Mouse (Mus musculus) cerebellum, postnatal 14 days (tissue): ENCODE measurements around the gene Gapdh.
"Not testable (repeated sequence)": the region's sequence is repeated elsewhere in the genome, so short reads cannot be mapped to it uniquely, and the experiment has no call there.

ENCODE experiments used
- DNase-seq, 2 experiments: peaks; one replicate each; pipeline ENCODE4 v3.0.0; 2021; ENCODE audit warnings: mixed read lengths in 2 of 2

Gene Gapdh

GRCm38 (mm10) chr6:125166861-125167650 is 789 bp upstream of the Gapdh start:
- peak; percentile 50 to 57 for DNase-seq

- peak; percentile 98 to 99 for DNase-seq
These were observed 857 bp downstream of the Gapdh start for GRCm38 (mm10) chr6:125165328-125165891.

- DNase-seq, result peak; percentile 77 to 82
These were observed 1.5 kb downstream of the Gapdh start for GRCm38 (mm10) chr6:125164672-125165327.

- no peak for DNase-seq
These were observed 2.2 kb downstream of the Gapdh start for GRCm38 (mm10) chr6:125163801-125164657.

DNA sequence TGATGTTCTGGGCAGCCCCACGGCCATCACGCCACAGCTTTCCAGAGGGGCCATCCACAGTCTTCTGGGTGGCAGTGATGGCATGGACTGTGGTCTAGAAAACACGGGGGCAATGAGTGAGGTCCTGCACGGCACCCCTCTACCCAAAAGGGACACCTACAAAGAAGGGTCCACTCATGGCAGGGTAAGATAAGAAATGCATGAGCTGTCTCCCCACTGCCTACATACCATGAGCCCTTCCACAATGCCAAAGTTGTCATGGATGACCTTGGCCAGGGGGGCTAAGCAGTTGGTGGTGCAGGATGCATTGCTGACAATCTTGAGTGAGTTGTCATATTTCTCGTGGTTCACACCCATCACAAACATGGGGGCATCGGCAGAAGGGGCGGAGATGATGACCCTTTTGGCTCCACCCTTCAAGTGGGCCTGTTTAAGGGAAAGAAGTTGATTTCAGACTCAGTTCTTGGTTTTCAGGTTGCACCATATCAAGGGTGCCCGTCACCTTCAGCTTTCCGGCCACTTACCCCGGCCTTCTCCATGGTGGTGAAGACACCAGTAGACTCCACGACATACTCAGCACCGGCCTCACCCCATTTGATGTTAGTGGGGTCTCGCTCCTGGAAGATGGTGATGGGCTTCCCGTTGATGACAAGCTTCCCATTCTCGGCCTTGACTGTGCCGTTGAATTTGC is 3.5 kb downstream of the Gapdh start:
- not testable (repeated sequence) for DNase-seq

DNA sequence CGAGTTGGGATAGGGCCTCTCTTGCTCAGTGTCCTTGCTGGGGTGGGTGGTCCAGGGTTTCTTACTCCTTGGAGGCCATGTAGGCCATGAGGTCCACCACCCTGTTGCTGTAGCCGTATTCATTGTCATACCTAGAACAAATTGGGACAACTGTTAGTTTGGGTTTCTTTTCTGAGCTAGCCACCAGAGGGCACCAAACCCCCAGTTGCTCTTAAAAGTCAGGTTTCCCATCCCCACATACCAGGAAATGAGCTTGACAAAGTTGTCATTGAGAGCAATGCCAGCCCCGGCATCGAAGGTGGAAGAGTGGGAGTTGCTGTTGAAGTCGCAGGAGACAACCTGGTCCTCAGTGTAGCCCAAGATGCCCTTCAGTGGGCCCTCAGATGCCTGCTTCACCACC is 4.3 kb downstream of the Gapdh start:
- DNase-seq, result peak; percentile 78 to 85

- peak in 1 of 2 experiments; percentile 47 for DNase-seq
These were observed 5.2 kb downstream of the Gapdh start for GRCm38 (mm10) chr6:125160854-125161760.

GRCm38 (mm10) chr6:125160558-125160853 is 5.8 kb downstream of the Gapdh start:
- no peak for DNase-seq

DNA sequence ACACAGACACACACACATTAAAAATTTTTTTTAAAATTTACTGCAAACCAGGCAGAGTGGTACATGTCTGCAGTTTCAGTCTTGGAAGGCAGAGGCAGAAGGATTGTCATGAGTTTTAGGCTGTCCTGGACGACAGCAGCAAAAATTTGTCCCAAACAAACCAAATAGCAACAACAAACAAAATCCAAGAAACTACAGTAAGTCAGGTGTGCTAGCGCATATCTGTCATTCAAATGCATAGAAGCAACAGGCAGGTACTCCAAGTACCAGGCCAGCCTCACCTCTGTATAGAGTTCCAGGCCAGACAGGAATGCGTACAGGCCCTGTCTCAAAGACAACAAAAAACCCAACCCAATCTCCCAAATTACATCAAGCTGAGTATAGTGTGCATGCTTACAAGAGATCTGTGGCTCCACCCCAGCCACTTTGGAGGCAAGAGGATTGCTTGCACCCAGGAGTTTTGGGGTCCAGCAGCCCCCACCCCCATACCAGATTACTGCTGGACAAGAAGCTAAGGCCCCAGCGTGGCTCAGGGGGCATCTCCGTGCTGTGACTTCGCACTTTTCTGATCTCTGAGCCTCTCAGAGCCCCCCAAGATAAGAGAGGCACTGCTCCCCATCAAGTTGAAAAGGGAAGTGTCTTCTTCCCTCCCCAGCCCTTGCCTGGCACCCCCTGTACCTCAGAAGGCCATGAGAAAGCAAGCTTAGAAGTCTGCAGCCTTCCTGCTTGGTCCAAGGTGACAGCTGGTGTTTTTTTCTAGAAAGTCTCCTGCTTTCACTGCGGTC is 6.3 kb downstream of the Gapdh start:
- DNase-seq, result no peak

DNA sequence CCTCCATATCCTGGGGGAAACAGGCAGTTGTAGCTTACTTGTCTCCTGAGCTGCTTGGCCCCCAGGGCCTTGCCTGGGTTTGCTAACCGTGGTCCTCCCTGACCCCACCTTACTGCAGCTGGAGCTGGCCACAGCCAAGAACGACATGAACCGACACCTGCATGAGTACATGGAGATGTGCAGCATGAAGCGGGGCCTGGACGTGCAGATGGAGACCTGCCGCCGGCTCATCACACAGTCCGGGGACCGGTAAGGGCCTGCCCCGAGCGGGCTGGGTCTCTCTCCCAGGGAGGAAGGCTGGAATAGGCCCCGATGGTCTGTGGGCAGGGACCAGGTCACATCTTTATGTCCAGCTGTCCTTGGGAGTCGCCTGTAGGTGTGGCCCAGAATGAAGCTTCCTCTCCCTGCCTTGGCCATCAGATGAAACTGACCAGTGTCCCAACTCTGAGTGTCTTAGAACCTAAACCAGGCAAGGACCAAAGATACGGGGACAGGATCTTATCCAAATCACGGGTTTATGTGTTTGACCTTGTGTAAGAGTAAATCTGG is 7.2 kb downstream of the Gapdh start:
- DNase-seq, result no peak

- no peak for DNase-seq
These were observed 9.2 kb downstream of the Gapdh start for GRCm38 (mm10) chr6:125156903-125157614.

DNA sequence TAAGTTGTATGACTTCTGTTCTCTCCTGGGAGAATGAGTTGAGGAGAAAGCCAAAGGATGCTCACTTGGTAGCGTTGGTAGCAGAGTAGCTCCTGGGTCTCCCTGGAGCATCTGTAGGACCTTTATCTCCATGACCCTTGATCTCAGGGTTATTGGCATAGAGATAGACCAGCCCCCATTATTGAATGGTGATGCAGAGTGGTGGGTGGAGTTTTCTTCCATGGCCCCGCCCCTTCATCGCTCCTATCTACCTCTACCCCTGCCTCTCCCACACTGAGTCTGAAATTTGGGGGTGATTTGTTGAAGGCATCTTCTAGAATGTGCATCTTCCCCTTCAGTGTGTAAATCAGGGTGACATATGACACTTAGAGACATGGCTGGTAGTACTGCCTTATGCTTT is 9.8 kb downstream of the Gapdh start:
- DNase-seq, result no peak

GRCm38 (mm10) chr6:125155262-125155661 is 11.0 kb downstream of the Gapdh start:
- no peak for DNase-seq

DNA sequence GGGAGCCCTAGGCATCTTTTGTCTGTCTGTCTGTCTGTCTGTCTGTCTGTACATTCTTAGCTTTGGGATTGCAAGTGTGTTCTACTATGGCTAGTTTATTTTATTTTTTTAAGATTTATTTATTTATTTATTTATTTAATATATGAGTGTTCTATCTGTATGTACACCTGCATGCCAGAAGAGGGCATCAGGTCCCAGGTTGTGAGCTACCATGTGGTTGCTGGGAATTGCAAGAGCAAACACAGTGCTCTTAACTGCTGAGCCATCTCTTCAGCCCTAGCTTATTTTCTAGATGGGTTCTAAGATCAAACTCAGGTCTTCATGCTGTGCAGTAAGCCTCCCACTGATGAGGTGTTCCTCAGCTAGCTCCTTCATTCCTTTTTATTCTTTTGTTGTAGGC is 11.7 kb downstream of the Gapdh start:
- peak; percentile 47 to 56 for DNase-seq

DNA sequence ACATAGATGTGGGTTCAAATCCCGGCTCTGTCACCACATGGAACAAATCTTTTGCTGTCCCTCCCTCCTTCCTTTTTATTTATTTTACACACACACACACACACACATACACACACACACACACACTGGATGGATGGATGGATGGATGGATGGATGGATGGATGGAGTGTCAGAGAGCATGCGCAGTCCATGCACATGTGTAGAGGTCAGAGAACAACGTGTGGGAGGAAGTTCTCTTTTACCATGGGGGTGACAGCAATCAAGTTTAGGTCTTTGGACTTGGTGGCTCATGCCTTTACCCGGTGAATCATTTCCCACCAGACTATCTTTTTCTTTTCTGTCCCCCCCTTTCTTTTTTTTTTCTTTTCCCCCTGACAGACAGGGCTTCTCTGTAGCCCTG is 12.6 kb downstream of the Gapdh start:
- DNase-seq, result no peak

- DNase-seq, result no peak
These were observed 13.3 kb downstream of the Gapdh start for GRCm38 (mm10) chr6:125153018-125153389.

GRCm38 (mm10) chr6:125152212-125153017 is 13.9 kb downstream of the Gapdh start:
- DNase-seq, result no peak

DNA sequence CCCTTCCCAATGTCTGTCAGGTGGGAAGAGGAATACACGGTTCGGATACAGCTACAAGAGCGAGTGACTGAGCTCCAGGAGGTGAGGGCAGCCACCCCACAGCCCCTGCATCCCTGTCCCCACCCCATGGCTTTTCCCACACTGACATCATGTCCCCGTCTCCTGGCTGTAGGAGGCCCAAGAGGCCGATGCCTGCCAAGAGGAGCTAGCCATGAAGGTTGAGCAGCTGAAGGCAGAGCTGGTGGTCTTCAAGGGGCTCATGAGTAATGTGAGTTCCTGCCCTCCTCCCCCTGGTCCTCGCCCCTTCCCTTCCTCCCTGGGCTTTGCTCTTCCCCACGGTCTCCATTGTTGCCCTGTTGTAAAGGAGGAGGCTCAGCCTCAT is 16.7 kb downstream of the Gapdh start:
- no peak for DNase-seq
